6 mouse cellular contexts compared by ENCODE assay signal in the genomic region with DNA sequence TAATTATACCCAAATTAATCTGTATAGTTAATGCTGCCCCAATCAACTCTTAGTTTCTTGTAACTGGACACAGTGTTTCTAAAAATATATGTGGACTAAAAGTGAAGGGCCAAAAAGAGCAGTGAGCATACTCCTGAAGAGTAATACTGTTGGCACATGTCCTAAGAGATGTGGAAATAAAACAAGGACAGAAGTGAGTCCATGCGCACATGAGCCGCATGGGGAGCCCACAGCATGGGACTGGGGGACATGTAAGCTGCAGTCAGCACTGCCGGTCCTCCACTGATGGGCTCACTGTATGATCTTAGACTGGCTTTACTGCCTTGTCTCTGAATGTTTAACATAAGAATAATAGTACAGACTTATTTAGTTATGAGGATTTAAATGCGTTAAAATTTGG.
"Had no signal": no experiment of that assay in that cellular context is flagged by ENCODE, and none has a peak within 500 bp of the region (broad histone marks: within the 10 kb centered on the region; RNA-seq: fewer than 3 reads in every experiment).

No protein-coding gene starts in this region.

- DNase-seq: kidney, postnatal 25 days; lung, embryonic 14.5 days; lung, postnatal 10 days; retina, postnatal 1 day; right cerebral cortex, postnatal 4 days; thymus, postnatal 36 days had no signal
